Mouse (Mus musculus) MEL (cell line): ENCODE results near the gene Ptprr. TPM values are rescaled to one million over a fixed set of nuclear protein-coding genes. Genes with fewer than 3 reads are reported as not detected.

ENCODE experiments used
- DNase-seq: peaks from one replicate; pipeline ENCODE4 v3.0.0; 2011; ENCODE audit warnings: low read depth, low spot score
- H3K27ac ChIP-seq: 2 replicates; pipeline ENCODE4 v1.5.1; 2012; ENCODE audit warnings: low read depth, mild to moderate bottlenecking, control low read depth, low read length, moderate library complexity; ENCODE audit not compliant: control insufficient read depth
- H3K27me3 ChIP-seq, 2 experiments: fragments of 150-350 bp in 1 of 2; sonication (generic) in 1 of 2; 2 replicates each; pipeline ENCODE4 v1.6.1; 2012; ENCODE audit warnings: low read length in 2 of 2, mild to moderate bottlenecking in 2 of 2, improper control_type of control experiment in 1 of 2, moderate library complexity in 1 of 2; ENCODE audit not compliant: insufficient read depth in 2 of 2, control insufficient read depth in 1 of 2
- H3K36me3 ChIP-seq, 2 experiments: 2 replicates each; pipeline ENCODE4 v1.6.1; 2012 to 2014; ENCODE audit warnings: low read length in 2 of 2, improper control_type of control experiment in 1 of 2, inconsistent platforms in 1 of 2, mild to moderate bottlenecking in 1 of 2; ENCODE audit not compliant: insufficient read depth in 2 of 2, control insufficient read depth in 1 of 2
- H3K4me1 ChIP-seq, 2 experiments: fragments of 150-350 bp in 1 of 2; sonication (generic) in 1 of 2; 2 replicates each; pipeline ENCODE4 v1.6.1; 2012; ENCODE audit warnings: low read length in 2 of 2, improper control_type of control experiment in 1 of 2, mild to moderate bottlenecking in 1 of 2; ENCODE audit not compliant: insufficient read depth in 2 of 2, control insufficient read depth in 1 of 2
- H3K4me3 ChIP-seq, 2 experiments: fragments of 150-350 bp in 1 of 2; sonication (generic) in 1 of 2; 2 replicates each; pipeline ENCODE4 v1.5.1; 2012; ENCODE audit warnings: low read depth in 2 of 2, low read length in 2 of 2, mild to moderate bottlenecking in 2 of 2, moderate library complexity in 2 of 2, control low read depth in 1 of 2, improper control_type of control experiment in 1 of 2; ENCODE audit not compliant: control insufficient read depth in 1 of 2, insufficient read depth in 1 of 2
- H3K79me2 ChIP-seq: 2 replicates; pipeline ENCODE4 v1.6.1; 2012; ENCODE audit warnings: mild to moderate bottlenecking, low read length, moderate library complexity; ENCODE audit not compliant: control insufficient read depth, poor library complexity, insufficient read depth
- H3K9ac ChIP-seq: 2 replicates; pipeline ENCODE4 v1.6.1; 2012; ENCODE audit warnings: low read depth, mild to moderate bottlenecking, control low read depth, low read length, moderate library complexity; ENCODE audit not compliant: control insufficient read depth, poor library complexity, severe bottlenecking
- H3K9me3 ChIP-seq: fragments of 150-350 bp; sonication (generic); replicated peaks from 2 replicates; pipeline ENCODE4 v1.6.1; 2012; ENCODE audit warnings: mild to moderate bottlenecking, low read length, improper control_type of control experiment, moderate library complexity; ENCODE audit not compliant: insufficient read depth
- E2F4 ChIP-seq: IDR thresholded peaks from 2 replicates; pipeline ENCODE4 v1.6.1; 2011; ENCODE audit warnings: low read depth, low read length, improper control_type of control experiment, borderline replicate concordance
- ELF1 ChIP-seq: IDR thresholded peaks from 2 replicates; pipeline ENCODE4 v1.6.1; 2014; ENCODE audit warnings: low read depth, mild to moderate bottlenecking, inconsistent platforms, low read length, improper control_type of control experiment, moderate library complexity
- EP300 ChIP-seq, 2 experiments: IDR thresholded peaks; 2 replicates each; pipeline ENCODE4 v1.6.1; 2011; ENCODE audit warnings: improper control_type of control experiment in 2 of 2, low read length in 2 of 2, low read depth in 1 of 2, mild to moderate bottlenecking in 1 of 2
- HCFC1 ChIP-seq: IDR thresholded peaks from 2 replicates; pipeline ENCODE4 v1.6.1; 2012; ENCODE audit warnings: low read depth, mild to moderate bottlenecking, inconsistent platforms, low read length, improper control_type of control experiment, moderate library complexity
- JUND ChIP-seq: IDR thresholded peaks from 2 replicates; pipeline ENCODE4 v1.6.1; 2011; ENCODE audit warnings: low read depth, mild to moderate bottlenecking, improper control_type of control experiment, low read length
- MAFK ChIP-seq: IDR thresholded peaks from 2 replicates; pipeline ENCODE4 v1.6.1; 2011; ENCODE audit warnings: low read depth, mild to moderate bottlenecking, low read length, improper control_type of control experiment, borderline replicate concordance
- MAX ChIP-seq: IDR thresholded peaks from 2 replicates; pipeline ENCODE4 v1.6.1; 2011; ENCODE audit warnings: low read length, improper control_type of control experiment
- MEF2A ChIP-seq: IDR thresholded peaks from 2 replicates; pipeline ENCODE4 v1.6.1; 2014; ENCODE audit warnings: low read depth, mild to moderate bottlenecking, inconsistent platforms, low read length, improper control_type of control experiment; ENCODE audit not compliant: poor library complexity, insufficient replicate concordance, severe bottlenecking; ENCODE audit errors: extremely low read depth
- MXI1 ChIP-seq: IDR thresholded peaks from 2 replicates; pipeline ENCODE4 v1.6.1; 2011; ENCODE audit warnings: mild to moderate bottlenecking, low read depth, low read length, improper control_type of control experiment
- RAD21 ChIP-seq: IDR thresholded peaks from 2 replicates; pipeline ENCODE4 v1.6.1; 2011; ENCODE audit warnings: mild to moderate bottlenecking, low read depth, low read length, improper control_type of control experiment
- RCOR1 ChIP-seq: IDR thresholded peaks from 2 replicates; pipeline ENCODE4 v1.6.1; 2012; ENCODE audit warnings: low read depth, mild to moderate bottlenecking, inconsistent platforms, low read length, improper control_type of control experiment
- SIN3A ChIP-seq: IDR thresholded peaks from 2 replicates; pipeline ENCODE4 v1.6.1; 2012; ENCODE audit warnings: low read length, improper control_type of control experiment, inconsistent platforms
- SMC3 ChIP-seq: IDR thresholded peaks from 2 replicates; pipeline ENCODE4 v1.6.1; 2011; ENCODE audit warnings: low read depth, low read length, improper control_type of control experiment
- TAL1 ChIP-seq: IDR thresholded peaks from 2 replicates; pipeline ENCODE4 v1.6.1; 2012; ENCODE audit warnings: mild to moderate bottlenecking, inconsistent platforms, low read length, moderate library complexity, mixed read lengths
- TBP ChIP-seq: IDR thresholded peaks from 2 replicates; pipeline ENCODE4 v1.8.0; 2011; ENCODE audit warnings: low read depth, low read length, improper control_type of control experiment
- UBTF ChIP-seq: IDR thresholded peaks from 2 replicates; pipeline ENCODE4 v1.6.1; 2012; ENCODE audit warnings: low read depth, mild to moderate bottlenecking, inconsistent platforms, low read length, improper control_type of control experiment, moderate library complexity, borderline replicate concordance; ENCODE audit not compliant: insufficient read depth
- USF1 ChIP-seq: IDR thresholded peaks from 2 replicates; pipeline ENCODE4 v1.6.1; 2014; ENCODE audit warnings: low read depth, mild to moderate bottlenecking, inconsistent platforms, low read length, improper control_type of control experiment, moderate library complexity
- ZC3H11A ChIP-seq: IDR thresholded peaks from 2 replicates; pipeline ENCODE4 v1.6.1; 2012; ENCODE audit warnings: low read depth, mild to moderate bottlenecking, inconsistent platforms, low read length, improper control_type of control experiment
- ZMIZ1 ChIP-seq: IDR thresholded peaks from 2 replicates; pipeline ENCODE4 v1.6.1; 2012; ENCODE audit warnings: low read depth, mild to moderate bottlenecking, inconsistent platforms, low read length, improper control_type of control experiment, moderate library complexity
- polyA plus RNA-seq, 2 experiments: library from polyadenylated mRNA; stranded (reverse) in 1 of 2; unstranded in 1 of 2; fragments of >175 nt in 1 of 2; fragments of >200 nt in 1 of 2; gene quantifications; 2 replicates each; pipeline versions ENCODE4 v1.2.1 to v1.2.4; 2012; ENCODE audit warnings: low replicate concordance in 2 of 2, low read depth in 1 of 2; ENCODE audit not compliant: insufficient read length in 2 of 2, insufficient read depth in 1 of 2, missing spikeins in 1 of 2
- total RNA-seq: library from RNA; depleted of rRNA; stranded (reverse); fragments of 300-350 nt; gene quantifications from 2 replicates; pipeline ENCODE4 v1.2.3, GENCODE M21; 2012

Ptprr gene
- total and polyA plus RNA-seq, 3 experiments, result not detected

- Histone ChIP-seq H3K4me1 (no peaks in the 10 kb centered on the region), H3K9ac (no peak overlapping the region), H3K4me3 (no peak overlapping the region), H3K27me3 (no peaks in the 10 kb centered on the region), H3K9me3 (no peaks in the 10 kb centered on the region), H3K27ac (no peak overlapping the region), H3K36me3 (no peaks in the 10 kb centered on the region), H3K79me2 (no peaks in the 10 kb centered on the region)
- TF ChIP-seq MAFK, result no peak
- no peak for TF ChIP-seq TAL1
- TF ChIP-seq SIN3A, result no peak
- TF ChIP-seq RAD21, result no peak
- TF ChIP-seq E2F4, result no peak
- TF ChIP-seq ZC3H11A, result no peak
- no peak for TF ChIP-seq ELF1
- no peak for TF ChIP-seq JUND
- no peak for TF ChIP-seq TBP
- TF ChIP-seq HCFC1, result no peak
- TF ChIP-seq MAX, result no peak
- DNase-seq, result no peak
Observed at GRCm38 (mm10) chr10:116264521-116264920, 246.5 kb downstream of the Ptprr start.

- Histone ChIP-seq H3K9me3 (no peaks in the 10 kb centered on the region), H3K79me2 (no peaks in the 10 kb centered on the region), H3K36me3 (no peaks in the 10 kb centered on the region)
Observed at GRCm38 (mm10) chr10:116266561-116267433, 248.8 kb downstream of the Ptprr start.

GRCm38 (mm10) chr10:116267434-116267822 is 249.4 kb downstream of the Ptprr start:
- Histone ChIP-seq H3K27ac (no peak overlapping the region), H3K4me1 (no peaks in the 10 kb centered on the region), H3K27me3 (no peaks in the 10 kb centered on the region), H3K9ac (no peak overlapping the region), H3K9me3 (no peaks in the 10 kb centered on the region), H3K4me3 (no peak overlapping the region), H3K79me2 (no peaks in the 10 kb centered on the region), H3K36me3 (no peaks in the 10 kb centered on the region)
- no peak for DNase-seq
- TF ChIP-seq SIN3A (no peak), EP300 (IDR thresholded peaks at IDR 0.05; ENCODE audit: low read depth in 1 of 2, low read length in 2 of 2) (no peak), TBP (no peak), MXI1 (no peak)

More at GRCm38 (mm10) chr10:116266561-116267433, 248.8 kb downstream of the Ptprr start:
- H3K27me3 ChIP-seq, result no peaks in the 10 kb centered on the region
- no peak for DNase-seq
- no peak overlapping the region for H3K9ac ChIP-seq
- H3K27ac ChIP-seq, result no peak overlapping the region
- H3K4me1 ChIP-seq, result no peaks in the 10 kb centered on the region
- no peak overlapping the region for H3K4me3 ChIP-seq
- TF ChIP-seq ZMIZ1, result no peak
- no peak for TF ChIP-seq SMC3
- no peak for TF ChIP-seq MEF2A
- TF ChIP-seq USF1, result no peak
- TF ChIP-seq UBTF, result no peak
- TF ChIP-seq JUND, result no peak
- TF ChIP-seq RCOR1, result no peak
- TF ChIP-seq MAFK, result no peak
